In the genomic region with DNA sequence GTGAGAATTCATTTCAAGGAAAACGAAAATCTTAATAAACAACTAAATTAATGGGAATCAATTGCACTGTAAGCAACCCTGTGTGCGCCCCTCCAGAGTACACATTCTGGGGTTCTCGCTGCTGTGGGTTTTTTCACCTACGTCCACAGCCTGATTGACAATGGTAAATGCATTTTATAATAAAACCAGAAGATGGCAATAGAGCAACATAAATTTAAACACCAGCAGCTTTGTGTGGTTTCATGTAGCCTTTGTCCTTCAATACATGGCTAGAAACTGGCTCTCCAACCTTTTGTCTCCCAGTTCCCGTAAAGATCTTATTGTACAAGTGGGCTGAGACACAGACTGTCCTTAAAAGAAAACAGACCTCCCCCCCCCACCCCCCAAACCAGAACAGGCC, we compare ENCODE assay signal across 8 mouse cellular contexts. TPM values are rescaled to one million over a fixed set of nuclear protein-coding genes. Genes with fewer than 3 reads are reported as not detected.
A peak's percentile ranks its signal among the peaks of the same experiment; 100 is the strongest.
DNase-seq lines count a peak whose midpoint lies in the region; ATAC-seq and TF ChIP-seq lines count a peak whose summit lies in the region.

No protein-coding gene starts in this region.

- peaks cover 11% of the 10 kb centered on the region for H3K4me1 ChIP-seq in intestine, embryonic 16.5 days (ENCODE audit: control insufficient read depth, insufficient read depth, low read length)
- no peaks in the 10 kb centered on the region for H3K4me1 ChIP-seq in stomach, postnatal 0 days (replicated peaks; ENCODE audit: control insufficient read depth, insufficient read depth)

- peak overlapping the region; percentile 30 for H3K9ac ChIP-seq in intestine, embryonic 16.5 days (ENCODE audit: low read depth, low read length)
- H3K9ac ChIP-seq in stomach, postnatal 0 days (ENCODE audit: low read length) = no peak overlapping the region

- ATAC-seq in intestine, embryonic 16.5 days = peak; percentile 73
- peak; percentile 79 for ATAC-seq in megakaryocyte, adult 5-6 weeks (ENCODE audit: poor library complexity, severe bottlenecking)
- ATAC-seq in stomach, postnatal 0 days (ENCODE audit: low FRiP score, low TSS enrichment) = peak; percentile 62

- DNase-seq in gastrocnemius, adult 18-20 months (ENCODE audit: low spot score) = peak; percentile 11
- no peak for DNase-seq in gastrocnemius, postnatal 25 days
- peak; percentile 69 for DNase-seq in ES-CJ7 (ENCODE audit: low read depth, low spot score)
- peak; percentile 24 for DNase-seq in fibroblast of lung, adult 2 months (ENCODE audit: low read depth)
- peak; percentile 26 for DNase-seq in stomach, postnatal 0 days (ENCODE audit: low spot score)
- DNase-seq in testis, postnatal 10 days (ENCODE audit: low spot score) = no peak

- H3K4me2 ChIP-seq in intestine, embryonic 16.5 days (ENCODE audit: low read depth, low read length) = peak overlapping the region; percentile 34
- peak overlapping the region; percentile 44 for H3K4me2 ChIP-seq in stomach, postnatal 0 days (replicated peaks; ENCODE audit: low read depth)

- H3K27ac ChIP-seq in intestine, embryonic 16.5 days (ENCODE audit: low read length) = no peak overlapping the region
- H3K27ac ChIP-seq in stomach, postnatal 0 days (replicated peaks) = no peak overlapping the region

- no peaks in the 10 kb centered on the region for H3K27me3 ChIP-seq in intestine, embryonic 16.5 days (replicated peaks; ENCODE audit: control insufficient read depth, insufficient read depth, low read length)
- no peaks in the 10 kb centered on the region for H3K27me3 ChIP-seq in stomach, postnatal 0 days (ENCODE audit: control insufficient read depth, insufficient read depth, low read length)

- peak overlapping the region; percentile 5; the same call in 1 of the 2 replicates for H3K4me3 ChIP-seq in intestine, embryonic 16.5 days (ENCODE audit: low read length)
- H3K4me3 ChIP-seq in stomach, postnatal 0 days (ENCODE audit: low read depth, low read length) = no peak overlapping the region; the same call in 1 of the 2 replicates

- WGBS in intestine, embryonic 16.5 days = 19% methylated on average over 5 of the region's 5 CpGs
- 21% methylated on average over 5 of the region's 5 CpGs for WGBS in stomach, postnatal 0 days

- H3K9me3 ChIP-seq in intestine, embryonic 16.5 days (ENCODE audit: control insufficient read depth, low read length) = no peaks in the 10 kb centered on the region
- H3K9me3 ChIP-seq in stomach, postnatal 0 days (ENCODE audit: control insufficient read depth, low read length) = no peaks in the 10 kb centered on the region

- H3K36me3 ChIP-seq in intestine, embryonic 16.5 days (ENCODE audit: control insufficient read depth, insufficient read depth, low read length) = no peaks in the 10 kb centered on the region
- no peaks in the 10 kb centered on the region for H3K36me3 ChIP-seq in stomach, postnatal 0 days (ENCODE audit: control insufficient read depth, insufficient read depth, low read length)

- TF ChIP-seq EP300 in stomach, postnatal 0 days (optimal IDR thresholded peaks at IDR 0.05) = no peak

- TF ChIP-seq CTCF in stomach, postnatal 0 days (IDR thresholded peaks at IDR 0.05; ENCODE audit: low read depth) = peak; percentile 64

RNA-seq across cellular contexts. Expression of a gene that starts 33.0 kb away (rescaled TPM):
- 100 to 1,000 TPM; 261 to 305 TPM for total RNA-seq in gastrocnemius, adult 18-20 months (2021)
- 100 to 1,000 TPM; 256 to 293 TPM for total RNA-seq in gastrocnemius, postnatal 25 days (2021)
- polyA plus RNA-seq in intestine, embryonic 16.5 days (2015; fragmentation: Nextera tagmentation; extraction: Ambion mirVana) = 309 and 355 TPM in 2 replicates
- 75.7 and 87.7 TPM in 2 replicates for total RNA-seq in megakaryocyte, adult 5-6 weeks (2015)
- 54.4 and 62.6 TPM in 2 replicates for total RNA-seq in megakaryocyte, adult 5-6 weeks (2017)
- 217 and 232 TPM in 2 replicates for polyA plus RNA-seq in stomach, postnatal 0 days (2015; fragmentation: Nextera tagmentation; extraction: Ambion mirVana)

RNA-seq across cellular contexts. Expression of a gene that starts 49.1 kb away (rescaled TPM):
- over 10,000 TPM; 17,981 to 19,696 TPM for total RNA-seq in gastrocnemius, adult 18-20 months (2021)
- over 10,000 TPM; 28,881 to 29,446 TPM for total RNA-seq in gastrocnemius, postnatal 25 days (2021)
- 12.7 TPM in 2 replicates for polyA plus RNA-seq in intestine, embryonic 16.5 days (2015; fragmentation: Nextera tagmentation; extraction: Ambion mirVana)
- not detected in 2 replicates for total RNA-seq in megakaryocyte, adult 5-6 weeks (2015)
- total RNA-seq in megakaryocyte, adult 5-6 weeks (2017) = not detected in 2 replicates
- polyA plus RNA-seq in stomach, postnatal 0 days (2015; fragmentation: Nextera tagmentation; extraction: Ambion mirVana) = 10.3 and 12.7 TPM in 2 replicates

Comparison
In these comparisons a context has a peak if more than half of its experiments do, and no peak if none do; other contexts are left out.
1. DNase-seq: peak in gastrocnemius, adult 18-20 months (single experiment), ES-CJ7 (single experiment), fibroblast of lung, adult 2 months (single experiment) and stomach, postnatal 0 days (single experiment); none in gastrocnemius, postnatal 25 days (single experiment) and testis, postnatal 10 days (single experiment).
2. RNA of a gene that starts 49.1 kb away (total RNA-seq): 28,881 to 29,446 TPM in gastrocnemius, postnatal 25 days and 17,981 to 19,696 TPM in gastrocnemius, adult 18-20 months; not detected in megakaryocyte, adult 5-6 weeks; every median in the first group is over 1,000 times any median in the second.
3. Peak in every context shown above with its lines, with median percentiles within 50 percentile points of each other: ATAC-seq.